Mouse (Mus musculus) T-helper 2 cell (primary cell): ENCODE measurements around the gene Hspa12a.

Experiments used
- in situ Hi-C: fragments of 300-600 bp; cut with MboI, MseI; formaldehyde crosslinking; loops from one replicate; pipeline ENCODE4 v1.15.1; 2025; ENCODE audit warnings: high pct_unique_total_duplicates

Hspa12a gene

GRCm38 (mm10) chr19:58762316-58762715 lies 181.1 kb downstream of the Hspa12a start:
- in situ Hi-C loops: no loop called here

GRCm38 (mm10) chr19:58759423-58759822 lies 184.0 kb downstream of the Hspa12a start, which contains the start of gene Pnliprp2:
Pnliprp2 (plus strand) TSS chr19:58759719.
- in situ Hi-C loops: no loop called here

GRCm38 (mm10) chr19:58758871-58759270 lies 184.6 kb downstream of the Hspa12a start:
- in situ Hi-C loops: no loop called here

- in situ Hi-C loops: no loop called here
Measured at GRCm38 (mm10) chr19:58751504-58751903, 191.9 kb downstream of the Hspa12a start.

- in situ Hi-C loops: no loop called here
Measured at GRCm38 (mm10) chr19:58750822-58751221, 192.6 kb downstream of the Hspa12a start.

GRCm38 (mm10) chr19:58747498-58748000 lies 195.9 kb downstream of the Hspa12a start:
- in situ Hi-C loops: no loop called here
